Mouse (Mus musculus) natural killer cell, adult 2 months (primary cell): ENCODE data around the gene Gm20388.

ENCODE experiments used
- DNase-seq, 2 experiments: peaks; one replicate each; pipeline ENCODE4 v3.0.0; 2022; ENCODE audit warnings: low spot score in 2 of 2

The Gm20388 gene

DNA sequence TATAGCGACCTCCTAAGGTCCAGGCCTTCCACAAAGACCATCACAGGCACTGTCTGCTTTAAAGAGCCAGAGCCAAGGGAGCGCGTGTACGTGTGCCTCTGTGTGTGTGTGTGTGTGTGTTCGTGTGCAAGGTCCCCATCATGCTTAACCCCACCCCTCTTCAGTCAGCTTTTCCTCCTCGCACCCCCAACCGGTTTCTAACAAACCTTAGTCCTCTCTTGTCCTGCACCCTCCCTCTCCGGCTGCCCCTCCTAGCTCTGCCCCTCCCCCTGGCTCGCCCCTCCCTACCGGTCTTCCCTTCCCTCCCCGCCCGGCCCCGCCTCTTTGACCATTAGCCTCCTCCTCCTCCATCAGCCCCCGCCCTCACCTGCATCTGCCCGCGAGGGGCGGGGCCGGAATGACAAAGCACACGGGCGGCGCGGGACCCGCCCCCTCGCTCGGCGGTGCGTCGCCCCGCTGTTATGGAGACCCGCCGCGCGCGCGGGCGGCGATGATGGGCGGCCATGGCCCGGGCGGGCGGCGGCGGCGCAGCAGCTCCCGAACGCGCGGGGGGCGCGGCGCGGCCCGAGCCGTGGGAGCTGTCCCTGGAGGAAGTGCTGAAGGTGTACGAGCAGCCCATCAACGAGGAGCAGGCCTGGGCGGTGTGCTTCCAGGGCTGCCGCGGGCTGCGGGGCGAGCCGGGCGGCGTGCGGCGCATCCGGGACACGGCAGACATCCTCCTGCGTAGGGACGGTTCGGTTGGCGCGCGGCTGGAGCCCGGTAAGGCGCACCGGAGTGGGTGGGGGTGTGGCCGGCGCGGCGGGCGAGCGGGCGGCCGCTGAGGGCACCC, 3421.8 kb downstream of the Gm20388 start, which contains the start of gene Spire2:
TSS of gene Spire2 (plus strand) at position 452 of the 829 bp plus-strand sequence.
- DNase-seq = peak; percentile 31 to 67

- DNase-seq = no peak
Measured at GRCm38 (mm10) chr8:123333091-123333587, 3422.5 kb downstream of the Gm20388 start.

GRCm38 (mm10) chr8:123333864-123334263, 3423.2 kb downstream of the Gm20388 start:
- DNase-seq = no peak

DNA sequence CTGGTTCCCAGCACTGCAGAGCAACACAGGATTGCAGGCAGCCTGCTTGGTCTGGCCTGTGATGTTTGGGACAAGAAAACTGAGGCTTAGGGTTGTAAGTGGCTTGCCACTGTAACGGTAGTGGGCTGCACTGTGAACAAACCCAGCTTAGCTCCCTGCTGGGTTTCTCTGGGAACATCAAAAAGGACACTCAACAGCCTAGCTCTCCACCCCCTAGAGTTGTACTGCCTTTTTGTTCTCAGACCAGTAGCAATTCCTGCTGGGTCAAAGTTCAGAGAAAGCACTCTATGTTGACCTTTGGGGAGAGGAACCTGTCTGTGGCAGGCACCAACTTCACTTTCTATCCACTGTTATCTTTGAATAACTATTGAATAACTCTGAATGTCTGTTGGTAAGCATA, 3423.8 kb downstream of the Gm20388 start:
- DNase-seq = no peak

- DNase-seq = no peak
Measured at GRCm38 (mm10) chr8:123337475-123337874, 3426.8 kb downstream of the Gm20388 start.

DNA sequence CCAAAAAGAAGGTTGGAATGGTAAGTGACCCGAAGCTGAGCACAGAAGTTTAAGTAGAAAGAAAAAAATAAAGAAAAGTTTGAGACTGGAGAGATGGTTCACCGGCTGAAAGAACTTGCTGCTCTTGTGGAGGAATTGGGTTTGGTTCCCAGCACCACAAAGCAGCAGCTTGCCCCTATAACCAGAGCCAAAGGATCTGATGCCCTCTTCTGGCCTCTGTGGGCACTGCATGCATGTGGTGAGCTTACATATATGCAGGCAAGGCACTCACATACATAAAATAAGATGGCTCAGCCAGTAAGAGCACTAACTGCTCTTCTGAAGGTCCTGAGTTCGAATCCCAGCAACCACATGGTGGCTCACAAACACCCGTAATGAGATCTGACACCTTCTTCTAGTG, 3429.4 kb downstream of the Gm20388 start:
- peak in 1 of 2 experiments; percentile 18 for DNase-seq

- DNase-seq = no peak
Measured at GRCm38 (mm10) chr8:123341040-123342015, 3430.7 kb downstream of the Gm20388 start.

GRCm38 (mm10) chr8:123342253-123342652, 3431.6 kb downstream of the Gm20388 start:
- DNase-seq = no peak

DNA sequence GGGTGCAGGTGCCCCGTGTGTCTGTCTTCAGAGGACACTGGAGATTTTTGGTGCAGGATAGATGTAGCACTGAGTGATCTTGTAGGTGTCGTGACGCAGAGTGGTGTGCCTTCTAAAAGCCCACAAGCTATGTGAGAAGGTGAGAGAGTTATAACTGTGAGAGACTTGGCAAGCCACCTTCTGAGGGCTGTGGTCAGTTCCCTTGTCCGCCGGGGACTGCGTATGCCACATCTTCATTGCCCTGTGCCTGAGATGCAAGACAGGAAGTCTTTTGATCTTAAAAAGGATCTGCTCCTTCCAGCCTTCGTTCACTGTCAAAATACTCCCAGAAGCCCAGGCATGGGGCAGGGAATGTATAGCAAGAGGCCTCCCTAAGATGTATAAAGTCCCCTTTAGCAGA, 3432.3 kb downstream of the Gm20388 start:
- peak; percentile 31 to 58 for DNase-seq

DNA sequence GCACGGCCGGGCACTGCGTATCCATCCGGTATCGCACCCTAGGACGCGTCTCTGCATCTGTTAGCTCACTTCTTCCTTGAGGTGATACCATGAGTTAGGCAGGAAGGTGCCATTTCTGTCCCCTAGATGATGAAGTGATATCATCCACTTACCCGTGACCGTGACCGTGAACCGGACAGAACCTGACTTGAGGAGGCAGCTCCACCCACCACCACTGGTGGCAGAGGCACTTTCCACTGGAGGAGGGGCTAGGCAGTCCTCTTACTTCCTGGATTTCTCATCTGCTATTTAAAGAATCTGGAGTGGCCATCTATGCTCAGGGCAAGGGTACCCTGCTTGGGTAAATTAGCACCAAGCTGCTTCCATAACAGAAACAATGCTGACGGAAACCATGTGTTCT, 3432.8 kb downstream of the Gm20388 start:
- DNase-seq = peak; percentile 10 to 31

DNA sequence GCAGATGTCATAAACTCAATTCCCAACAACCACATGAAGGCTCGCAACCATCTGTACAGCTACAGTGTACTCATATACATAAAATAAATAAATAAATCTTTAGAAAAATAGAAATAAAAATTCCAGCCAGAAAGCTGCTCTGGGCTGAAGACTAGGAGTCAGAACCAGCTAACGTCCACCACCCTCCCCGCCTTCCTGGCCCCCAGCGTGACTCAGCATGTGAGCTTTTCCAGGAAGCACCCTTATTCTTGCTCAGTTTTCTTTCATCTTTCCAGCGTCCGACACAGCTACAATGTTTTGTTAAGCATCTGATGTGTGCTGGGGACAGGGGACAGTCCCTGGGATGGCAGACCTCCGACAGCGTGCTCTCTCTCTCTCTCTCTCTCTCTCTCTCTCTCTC, 3434.5 kb downstream of the Gm20388 start:
- no peak for DNase-seq

- no peak for DNase-seq
Measured at GRCm38 (mm10) chr8:123345856-123346255, 3435.2 kb downstream of the Gm20388 start.

DNA sequence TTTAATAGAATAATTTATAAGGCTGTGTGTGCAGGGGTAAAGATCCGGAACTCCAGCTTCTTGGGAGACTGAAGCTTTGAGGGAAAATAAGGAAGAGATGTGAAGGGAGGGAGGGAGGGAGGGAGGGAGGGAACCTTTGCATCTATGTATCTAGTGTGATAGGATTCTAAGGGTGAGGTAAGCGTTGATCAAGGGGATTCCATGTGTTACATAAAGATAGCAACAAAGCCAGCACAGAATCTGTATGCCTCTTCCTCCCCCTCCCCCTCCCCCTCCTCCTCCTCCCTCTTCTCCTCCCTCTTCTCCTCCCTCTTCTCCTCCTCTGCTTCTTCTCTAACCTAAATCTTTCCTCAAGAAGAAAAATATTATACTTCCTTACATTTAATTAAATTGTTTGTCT, 3436.7 kb downstream of the Gm20388 start:
- no peak for DNase-seq

GRCm38 (mm10) chr8:123348237-123348843, 3437.7 kb downstream of the Gm20388 start:
- no peak for DNase-seq

- no peak for DNase-seq
Measured at GRCm38 (mm10) chr8:123349073-123349472, 3438.4 kb downstream of the Gm20388 start.

DNA sequence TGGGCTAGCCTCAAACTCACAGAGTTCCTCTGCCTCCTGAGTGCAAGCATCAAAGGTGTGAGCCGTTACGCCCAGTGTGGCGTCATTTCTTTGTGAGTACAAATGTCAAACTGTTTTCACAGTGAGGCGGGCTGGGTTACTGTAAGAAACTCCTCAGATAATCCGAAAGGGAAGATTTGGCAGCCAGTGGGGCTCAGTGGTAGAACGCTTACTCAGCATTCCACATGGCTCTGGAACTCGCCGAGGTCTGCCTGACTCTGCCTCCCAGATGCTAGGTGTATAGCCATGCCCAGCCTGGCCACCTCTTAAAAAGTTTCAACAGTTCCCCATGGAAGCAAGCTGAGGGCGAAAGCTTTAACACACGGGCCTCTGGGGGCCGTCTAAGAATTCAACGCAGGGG, 3441.5 kb downstream of the Gm20388 start:
- DNase-seq = no peak

- no peak for DNase-seq
Measured at GRCm38 (mm10) chr8:123352786-123353185, 3442.1 kb downstream of the Gm20388 start.

- no peak for DNase-seq
Measured at GRCm38 (mm10) chr8:123353216-123353615, 3442.6 kb downstream of the Gm20388 start.

GRCm38 (mm10) chr8:123361082-123361739, 3450.6 kb downstream of the Gm20388 start:
- DNase-seq = peak; percentile 58 to 72

DNA sequence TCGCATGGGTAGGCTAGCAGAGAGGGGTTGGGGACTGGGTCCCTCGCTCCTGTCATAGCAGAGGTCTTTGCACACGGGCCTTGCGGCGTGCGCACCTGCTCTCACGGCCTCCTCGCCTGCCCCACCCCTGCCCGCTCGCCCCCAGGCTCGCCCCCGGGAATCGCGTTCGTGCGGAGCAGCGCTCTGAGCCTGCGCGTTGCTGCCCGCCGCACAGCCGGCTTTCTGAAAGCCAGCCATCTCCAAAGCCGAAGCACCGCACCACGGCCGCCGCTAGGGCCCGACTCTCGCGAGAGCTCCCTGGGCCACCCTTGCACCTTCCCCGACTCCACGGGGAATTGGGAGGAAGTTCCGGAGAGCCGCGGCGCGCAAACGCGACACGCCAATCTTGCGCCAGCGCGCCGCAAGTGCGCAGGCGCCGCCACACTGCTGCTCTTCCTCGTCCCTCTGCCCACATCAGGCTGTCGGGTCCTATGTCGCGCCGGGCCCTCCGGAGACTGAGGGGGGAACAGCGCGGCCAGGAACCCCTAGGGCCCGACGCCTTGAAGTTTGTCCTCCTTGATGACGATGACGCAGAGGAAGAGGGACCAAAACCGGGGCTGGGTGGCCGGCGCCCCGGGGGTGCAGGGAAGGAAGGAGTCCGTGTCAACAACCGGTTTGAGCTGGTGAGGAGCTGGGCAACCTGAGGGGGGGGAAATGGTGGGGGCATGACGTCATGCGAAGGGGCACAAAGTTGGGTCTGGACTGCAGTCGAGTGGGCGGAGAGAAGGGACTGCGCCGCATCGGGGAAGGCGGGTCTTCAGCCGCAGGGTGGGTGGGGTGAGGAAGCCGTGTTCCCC, 3463.0 kb downstream of the Gm20388 start, which contains the start of gene Tcf25:
TSS of gene Tcf25 (plus strand) at position 351 of the 836 bp plus-strand sequence.
- peak; percentile 91 to 97 for DNase-seq
